Mouse (Mus musculus) cerebellum, adult (tissue): ENCODE results near the gene Pkn2.

ENCODE experiments used
- ATAC-seq: cut with Nextera tagmentation; 2 replicates; pipeline ENCODE4 v1.9.2; 2017; ENCODE audit warnings: mild to moderate bottlenecking, moderate library complexity, mixed read lengths; ENCODE audit not compliant: insufficient number of reproducible peaks, low FRiP score, low TSS enrichment

Gene Pkn2

GRCm38 (mm10) chr3:142881872-142882623 is at the start of gene Pkn2:
TSS of gene Pkn2 (minus strand) at chr3:142882004.
- peak; percentile 91 for ATAC-seq

DNA sequence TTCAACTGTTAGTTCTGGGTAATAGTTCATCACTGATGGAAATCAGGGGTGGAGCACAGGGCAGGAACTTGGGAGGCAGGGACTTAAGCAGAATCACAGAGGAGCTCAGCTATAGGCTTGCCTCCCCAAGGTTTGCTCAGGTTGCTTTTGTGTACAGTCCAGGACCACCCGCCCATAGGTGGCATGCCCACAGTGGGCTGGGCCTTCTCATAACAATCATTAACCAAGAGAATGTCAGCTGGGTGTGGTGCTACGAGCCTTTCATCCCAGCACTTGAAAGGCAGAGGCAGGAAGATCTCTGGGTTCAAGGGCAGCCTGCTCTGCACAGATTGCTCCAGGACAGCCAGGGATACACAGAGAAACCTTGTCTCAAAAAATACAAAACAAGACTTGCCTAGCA is 48.1 kb upstream of the Pkn2 start:
- no peak for ATAC-seq

GRCm38 (mm10) chr3:142927311-142927710 is 45.5 kb upstream of the Pkn2 start:
- ATAC-seq: no peak

DNA sequence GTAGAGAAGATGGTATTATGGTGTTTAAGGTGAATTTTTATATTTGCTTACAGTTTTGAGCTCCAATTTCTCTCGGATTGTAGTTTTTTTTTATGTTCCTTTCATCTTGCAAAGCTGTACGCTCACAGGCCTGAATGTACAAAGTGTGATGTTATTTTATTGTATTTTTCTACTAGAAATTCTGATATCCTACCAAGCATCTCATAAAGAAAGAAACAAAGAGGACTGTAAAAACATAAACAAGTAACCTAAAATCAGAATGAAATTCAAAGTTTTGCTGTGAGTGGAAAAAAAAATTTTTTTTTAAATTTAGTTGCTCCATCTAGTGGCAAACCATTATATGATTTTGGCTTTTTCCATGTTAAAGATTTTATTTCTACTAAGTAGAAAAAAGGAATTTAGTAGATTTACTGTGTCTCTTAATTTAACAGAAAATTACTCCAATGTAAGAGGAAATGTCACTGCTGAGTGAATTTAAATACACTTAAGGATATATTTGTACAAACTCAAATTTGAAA is 43.1 kb upstream of the Pkn2 start:
- no peak for ATAC-seq

DNA sequence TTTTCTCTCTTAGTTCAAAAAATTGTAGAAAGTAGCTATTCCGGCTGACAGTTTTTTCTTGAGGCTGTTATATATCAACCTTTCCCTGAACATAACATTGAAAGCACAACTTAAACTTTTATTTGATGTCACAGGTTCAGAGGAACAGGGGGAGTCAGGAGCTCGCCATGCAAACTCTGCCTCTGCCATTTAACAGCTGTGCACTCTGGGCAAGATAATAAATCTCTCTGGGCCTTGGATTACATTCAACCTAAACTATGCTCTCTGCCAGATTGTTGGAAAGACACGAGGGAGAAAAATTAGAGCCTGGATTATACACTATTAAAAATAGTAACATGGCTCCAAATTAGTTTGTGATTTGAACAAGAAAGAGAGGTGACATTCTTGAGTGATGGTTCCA is 37.3 kb upstream of the Pkn2 start:
- ATAC-seq: no peak

- ATAC-seq: no peak
Measured at GRCm38 (mm10) chr3:142917760-142918439, 36.1 kb upstream of the Pkn2 start.

GRCm38 (mm10) chr3:142917171-142917570 is 35.4 kb upstream of the Pkn2 start:
- ATAC-seq: no peak

- ATAC-seq: no peak
Measured at GRCm38 (mm10) chr3:142913295-142913694, 31.5 kb upstream of the Pkn2 start.

DNA sequence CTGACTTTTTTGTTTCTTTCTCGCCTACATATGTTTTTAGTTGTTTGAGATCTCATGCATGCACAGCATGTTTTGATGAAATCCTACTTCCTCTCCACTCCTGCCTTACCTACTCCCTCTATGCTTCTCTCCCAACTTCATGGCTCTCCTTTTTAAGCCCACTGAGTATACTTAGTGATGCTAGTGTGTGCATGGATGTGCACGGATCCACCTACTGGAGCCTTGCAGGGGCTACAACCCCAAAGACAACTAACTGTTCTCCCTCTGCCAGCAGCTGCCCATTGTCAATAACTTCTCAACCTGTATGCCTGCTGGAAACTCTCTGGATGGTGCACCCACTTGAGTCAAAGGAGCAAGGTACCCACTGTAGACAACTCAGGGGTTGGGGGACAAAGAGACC is 17.9 kb upstream of the Pkn2 start:
- no peak for ATAC-seq

DNA sequence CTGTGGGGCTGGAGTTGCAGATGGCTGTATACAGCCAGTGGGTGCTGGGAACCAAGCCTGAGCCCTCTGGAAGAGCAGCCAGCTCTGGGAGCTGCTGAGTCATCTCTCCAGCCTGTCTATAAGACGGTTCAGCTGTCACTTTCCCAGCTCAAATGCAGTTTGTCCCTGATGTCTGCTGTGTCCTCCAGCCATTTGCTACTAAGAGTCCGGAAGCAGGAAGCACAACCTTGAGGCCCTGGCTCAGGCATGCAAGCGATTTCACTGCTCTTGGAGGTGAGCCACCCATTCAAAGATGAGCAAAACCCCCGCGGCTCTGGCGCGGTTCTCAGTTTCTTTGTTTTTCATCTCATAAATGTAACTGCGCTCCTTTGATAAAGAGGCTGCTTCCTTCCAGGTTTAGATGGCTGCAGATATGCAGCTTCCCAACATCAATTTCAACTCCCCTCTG is 17.2 kb upstream of the Pkn2 start:
- ATAC-seq: no peak

- ATAC-seq: no peak
Measured at GRCm38 (mm10) chr3:142890442-142890841, 8.6 kb upstream of the Pkn2 start.

- no peak for ATAC-seq
Measured at GRCm38 (mm10) chr3:142886963-142887362, 5.2 kb upstream of the Pkn2 start.

GRCm38 (mm10) chr3:142884594-142884993 is 2.8 kb upstream of the Pkn2 start:
- no peak for ATAC-seq

GRCm38 (mm10) chr3:142881589-142881871 is 274 bp downstream of the Pkn2 start:
- ATAC-seq: no peak; the same call in none of the 2 replicates

DNA sequence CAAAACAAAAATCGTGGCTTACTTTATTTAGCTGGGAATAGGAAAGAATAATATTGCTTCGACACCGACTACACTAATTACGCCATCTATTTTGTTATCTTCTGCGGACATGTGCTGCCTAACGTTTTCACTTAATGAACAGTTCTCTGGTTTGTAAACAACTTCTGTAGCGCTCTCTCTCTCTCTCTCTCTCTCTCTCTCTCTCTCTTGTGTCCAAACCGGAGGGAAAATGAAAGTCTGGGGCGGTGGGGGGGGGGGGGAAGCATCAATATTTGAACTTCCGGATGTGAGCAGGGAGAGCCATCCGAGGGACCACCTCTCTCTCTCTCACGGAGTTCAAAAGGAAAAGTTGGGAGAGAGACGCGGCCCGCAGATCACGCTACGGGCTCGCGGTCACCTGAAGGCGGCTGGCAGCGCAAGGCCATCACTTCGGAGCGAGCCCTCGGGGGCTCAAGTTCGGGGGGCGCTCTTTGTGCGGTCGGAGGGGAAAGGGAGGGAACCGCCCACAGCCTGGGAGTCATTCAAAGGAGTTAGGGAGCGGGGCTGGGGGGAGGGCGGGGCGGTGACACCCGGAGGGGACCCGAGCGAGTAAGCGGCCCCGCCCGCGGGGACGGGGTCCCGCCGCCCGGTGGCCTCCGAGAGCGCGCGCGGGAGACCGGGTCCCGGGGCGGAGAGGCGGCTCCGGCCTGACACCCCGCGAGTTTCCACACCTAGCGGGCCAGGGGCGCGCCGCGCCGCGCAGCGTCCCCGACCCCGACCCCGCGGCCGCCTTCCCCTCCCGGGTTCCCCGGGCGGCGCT is 815 bp downstream of the Pkn2 start:
- ATAC-seq: peak; percentile 1; the same call in 1 of the 2 replicates

- ATAC-seq: no peak
Measured at GRCm38 (mm10) chr3:142863236-142863635, 18.6 kb downstream of the Pkn2 start.

- no peak for ATAC-seq
Measured at GRCm38 (mm10) chr3:142856832-142857231, 25.0 kb downstream of the Pkn2 start.

GRCm38 (mm10) chr3:142855961-142856472 is 25.8 kb downstream of the Pkn2 start:
- ATAC-seq: no peak

DNA sequence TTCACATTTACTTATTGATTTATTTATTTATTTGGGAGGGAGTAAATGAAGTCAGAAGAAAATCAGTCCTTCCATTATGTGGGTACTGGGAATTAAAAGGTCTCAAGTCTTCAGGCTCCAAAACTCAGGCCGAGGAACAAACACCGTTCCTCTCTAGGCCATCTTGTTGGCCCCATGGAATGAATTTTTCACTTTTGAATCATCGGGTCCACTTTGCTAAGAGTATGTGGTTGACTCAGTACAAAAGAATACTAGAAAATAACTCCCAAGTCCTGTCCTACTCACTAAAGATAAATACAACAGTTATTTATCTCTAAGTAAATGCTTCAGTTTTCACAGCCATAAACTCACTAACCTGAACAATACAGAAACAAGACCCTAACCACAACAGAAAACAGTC is 28.9 kb downstream of the Pkn2 start:
- ATAC-seq: no peak

GRCm38 (mm10) chr3:142851631-142852030 is 30.2 kb downstream of the Pkn2 start:
- no peak for ATAC-seq

DNA sequence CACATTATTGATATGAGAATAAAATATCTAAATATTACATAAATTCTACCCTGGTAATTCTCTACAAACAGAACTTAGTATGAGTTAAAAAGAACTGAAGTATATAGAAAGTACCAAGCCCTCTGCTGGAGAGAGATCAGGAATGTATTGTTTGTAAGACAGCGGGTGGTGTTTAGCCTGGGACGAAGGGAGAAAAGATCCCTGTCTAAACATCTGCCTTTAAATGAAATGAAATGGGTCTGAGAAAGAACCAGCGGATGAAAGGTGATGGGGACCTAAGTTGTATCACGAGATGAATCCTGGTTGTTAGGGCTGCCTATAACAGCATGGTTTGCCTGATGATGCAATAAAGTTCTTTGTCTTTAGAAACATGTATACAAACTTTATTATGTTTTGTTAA is 41.8 kb downstream of the Pkn2 start:
- no peak for ATAC-seq
